Mouse (Mus musculus) cerebellum, adult 2 months (tissue): ENCODE data around the gene Micall1. TPM values are rescaled to one million over a fixed set of nuclear protein-coding genes. Genes with fewer than 3 reads are reported as not detected.
A peak's percentile ranks its signal among the peaks of the same experiment; 100 is the strongest.

Experiments
- DNase-seq, 2 experiments: peaks; one replicate each; pipeline ENCODE4 v3.0.0; 2021
- H3K27ac ChIP-seq: fragments of 200-500 bp; 2 replicates; pipeline ENCODE4 v1.5.1; 2012; ENCODE audit warnings: low read length, control low read depth, inconsistent platforms; ENCODE audit not compliant: insufficient read depth
- H3K27me3 ChIP-seq: fragments of 200-500 bp; 2 replicates; pipeline ENCODE4 v1.6.1; 2012; ENCODE audit warnings: inconsistent platforms, mild to moderate bottlenecking, low read length, moderate library complexity; ENCODE audit not compliant: control insufficient read depth, insufficient read depth
- H3K4me1 ChIP-seq: fragments of 200-500 bp; 2 replicates; pipeline ENCODE4 v1.6.1; 2011; ENCODE audit warnings: low read length; ENCODE audit not compliant: control insufficient read depth, insufficient read depth
- H3K4me3 ChIP-seq: fragments of 200-500 bp; replicated peaks from 2 replicates; pipeline ENCODE3; 2011; ENCODE audit warnings: mild to moderate bottlenecking, low read depth, low read length, control low read depth; ENCODE audit not compliant: insufficient read depth
- CTCF ChIP-seq: fragments of 200-500 bp; IDR thresholded peaks from 2 replicates; pipeline ENCODE4 v1.5.1; 2011; ENCODE audit warnings: low read depth, mild to moderate bottlenecking, control low read depth, low read length, moderate library complexity, borderline replicate concordance; ENCODE audit not compliant: insufficient read depth
- POLR2A ChIP-seq: fragments of 200-500 bp; IDR thresholded peaks from 2 replicates; pipeline ENCODE4 v1.6.1; 2011; ENCODE audit warnings: low read length, control low read depth, borderline replicate concordance; ENCODE audit not compliant: insufficient read depth
- WGBS: fragments of 180-500 bp; shearing (Covaris S2); methylation state at CpG from one replicate; pipeline ENCODE4 v1.1.7; 2018; 5-methylcytosine and 5-hydroxymethylcytosine counted together
- polyA plus RNA-seq: library from polyadenylated mRNA; depleted of rRNA; stranded (reverse); fragments of >200 nt; gene quantifications from 2 replicates; pipeline ENCODE4 v1.2.3, GENCODE M21; 2012

Micall1 gene
- polyA plus RNA-seq, 1 experiment: 37.0 TPM

DNA sequence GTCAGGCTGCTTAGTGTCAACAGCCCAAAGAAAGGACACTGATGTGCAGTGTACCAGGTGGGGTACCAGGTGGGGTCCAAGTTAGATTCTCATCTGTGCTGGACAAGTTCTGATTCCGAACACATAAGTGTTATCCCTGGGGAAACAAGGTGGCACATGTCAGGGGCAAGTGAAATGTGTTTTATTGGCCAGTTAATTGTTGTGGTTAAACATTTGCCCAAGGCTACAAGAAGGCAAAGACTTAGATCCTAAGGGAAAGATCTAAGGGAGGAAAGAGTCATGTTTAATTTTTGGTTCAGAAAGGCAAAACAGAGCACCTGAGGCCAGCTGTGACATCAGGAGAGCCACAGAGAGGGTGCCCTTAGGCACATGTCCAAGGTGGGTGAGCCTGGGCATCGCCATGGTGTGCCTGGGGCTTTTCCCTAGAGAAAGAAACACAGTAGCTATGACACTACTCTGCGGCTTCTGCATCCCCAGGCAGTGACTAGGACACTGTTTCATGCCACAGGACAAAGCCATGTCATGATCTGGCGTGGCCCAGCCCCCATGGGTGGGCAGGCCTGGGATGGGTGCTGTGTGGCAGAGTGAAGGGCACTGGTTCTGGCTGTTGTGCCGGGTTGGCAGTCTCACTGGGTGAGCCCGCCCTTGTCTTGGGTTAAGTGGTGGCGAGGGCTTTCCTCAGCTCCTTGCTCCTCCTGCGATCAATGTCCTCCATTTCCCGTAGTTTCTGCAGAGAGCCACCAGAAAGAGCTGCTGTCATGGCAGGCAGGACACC is 26.0 kb downstream of the Micall1 start:
- WGBS: 78% methylated on average over 9 of the region's 9 CpGs
- TF ChIP-seq POLR2A (no peak), CTCF (no peak)
- Histone ChIP-seq H3K4me3 (no peak overlapping the region), H3K27ac (no peak overlapping the region), H3K4me1 (peaks cover 21% of the 10 kb centered on the region), H3K27me3 (no peaks in the 10 kb centered on the region)
- DNase-seq: no peak

DNA sequence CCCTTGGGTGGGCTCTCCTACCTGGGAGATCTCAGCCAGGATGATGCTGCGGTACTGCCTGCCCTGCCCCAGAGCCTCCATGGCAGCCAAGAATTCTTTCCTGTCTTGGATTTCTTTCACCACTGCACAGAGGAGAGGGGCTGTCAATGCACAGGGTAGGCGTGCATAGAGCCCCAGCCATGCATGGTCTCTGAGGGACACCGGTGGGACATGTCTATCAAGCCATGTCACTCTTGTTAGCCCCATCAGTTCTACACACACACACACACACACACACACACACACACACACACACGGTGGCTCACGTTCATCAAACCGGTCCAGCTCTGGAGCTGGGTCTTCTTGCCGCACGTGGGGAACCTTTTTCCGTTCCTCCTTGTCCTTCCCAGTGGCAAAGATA is 26.6 kb downstream of the Micall1 start:
- Histone ChIP-seq H3K27ac (no peak overlapping the region), H3K4me3 (no peak overlapping the region), H3K4me1 (peaks cover 21% of the 10 kb centered on the region), H3K27me3 (no peaks in the 10 kb centered on the region)
- DNase-seq: no peak
- 67% methylated on average over 9 of the region's 9 CpGs for WGBS
- TF ChIP-seq POLR2A: no peak
- TF ChIP-seq CTCF: no peak

DNA sequence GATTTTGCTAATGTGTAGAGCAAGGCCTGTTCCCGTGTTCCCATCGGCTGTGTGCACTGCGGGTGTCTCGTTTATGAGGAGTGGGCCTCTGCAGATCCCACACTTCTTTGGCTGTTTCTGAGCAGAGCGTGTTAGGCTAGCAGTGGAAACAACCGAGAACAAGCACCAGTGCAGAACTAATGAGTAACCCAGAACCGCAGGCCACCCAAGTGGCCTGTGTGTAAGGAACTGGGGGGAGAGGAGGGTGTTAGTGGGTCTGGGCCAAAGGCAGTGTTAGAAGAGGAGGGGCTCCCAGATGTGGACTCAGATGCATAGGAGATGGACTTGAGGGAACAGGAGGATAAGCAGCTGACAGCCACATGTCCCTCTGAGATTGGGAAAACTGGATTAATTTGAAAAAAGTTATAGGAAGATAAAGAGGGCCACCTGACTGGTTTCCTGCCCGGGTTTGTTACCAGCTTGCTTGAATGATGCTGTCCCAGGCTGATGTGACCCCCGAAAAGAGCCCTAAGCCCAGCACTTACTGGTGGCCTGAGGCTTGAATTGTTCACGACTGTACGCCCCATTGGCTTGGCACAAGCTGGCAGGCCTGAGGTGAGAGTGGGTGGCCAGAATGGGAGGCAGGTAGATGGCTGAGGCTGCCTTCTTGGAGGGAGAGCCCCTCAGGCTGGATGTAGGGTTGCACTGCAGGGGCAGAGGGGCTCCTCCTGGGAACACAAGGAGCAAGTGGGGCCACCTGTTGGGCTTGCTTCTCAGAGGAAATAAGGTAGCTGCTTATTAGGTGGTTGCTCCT is 27.3 kb downstream of the Micall1 start:
- TF ChIP-seq CTCF (no peak), POLR2A (no peak)
- WGBS: 33% methylated on average over 11 of the region's 11 CpGs
- DNase-seq: no peak

DNA sequence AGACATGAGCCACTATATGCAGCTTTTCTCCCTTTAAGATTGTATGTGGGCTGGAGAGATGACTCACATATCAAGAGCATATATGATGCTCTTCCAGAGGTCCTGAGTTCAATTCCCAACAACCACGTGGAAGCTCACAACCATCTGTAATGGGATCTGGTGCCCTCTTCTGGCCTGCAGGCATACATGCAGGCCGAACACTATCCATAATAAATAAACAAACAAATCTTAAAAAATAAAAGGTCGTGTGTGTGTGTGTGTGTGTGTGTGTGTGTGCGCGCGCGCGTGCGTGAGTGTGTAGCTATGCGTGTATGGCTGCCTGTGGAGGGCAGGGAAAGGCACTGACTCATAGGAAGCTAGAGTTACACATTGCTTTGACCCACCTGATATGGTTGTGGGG is 30.9 kb downstream of the Micall1 start:
- 56% methylated on average over 10 of the region's 10 CpGs for whole genome bisulfite sequencing
- DNase-seq: no peak
- Histone ChIP-seq H3K27ac (no peak overlapping the region), H3K4me1 (no peaks in the 10 kb centered on the region), H3K4me3 (no peak overlapping the region), H3K27me3 (no peaks in the 10 kb centered on the region)
- TF ChIP-seq CTCF: peak; percentile 42; the same call in 1 of the 2 replicates
- no peak for TF ChIP-seq POLR2A

More for the DNA sequence above, 27.3 kb downstream of the Micall1 start:
- H3K27me3 ChIP-seq: no peaks in the 10 kb centered on the region
- no peak overlapping the region for H3K27ac ChIP-seq
- peaks cover 16% of the 10 kb centered on the region for H3K4me1 ChIP-seq
- H3K4me3 ChIP-seq: no peak overlapping the region

DNA sequence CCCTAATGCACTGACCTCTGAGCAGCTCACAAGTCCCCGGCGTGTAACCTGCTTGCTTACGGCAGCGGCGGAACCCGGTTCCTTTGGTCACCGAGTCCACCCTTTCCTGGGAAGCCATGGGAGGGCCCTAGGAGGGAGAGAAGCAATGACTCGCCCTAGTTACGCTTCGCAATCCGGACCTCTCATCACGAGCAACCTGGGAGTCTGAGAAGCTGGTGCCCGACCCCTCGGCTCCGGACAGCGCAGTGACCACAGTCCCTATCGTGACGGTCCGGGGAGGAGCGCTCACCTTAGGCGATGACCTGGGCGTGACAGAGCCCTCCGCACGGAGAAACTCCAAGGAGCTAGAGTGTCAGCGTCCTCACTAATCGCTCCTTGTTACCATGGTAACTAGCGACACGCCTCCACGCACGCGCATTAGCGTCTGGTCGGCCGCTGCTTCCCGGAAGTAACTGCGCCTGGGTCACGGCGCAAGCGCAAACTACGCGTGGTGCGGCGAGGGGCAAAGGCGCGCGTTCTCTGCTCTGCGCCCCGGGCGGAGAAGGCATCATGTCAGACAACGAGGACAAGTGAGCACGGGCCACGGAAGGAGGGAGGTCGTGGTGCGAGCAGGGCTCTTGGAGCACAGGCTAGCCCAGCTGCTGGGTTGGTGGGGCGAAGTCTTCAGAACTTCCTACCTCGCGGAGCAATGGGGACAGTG is 32.3 kb downstream of the Micall1 start, which contains the start of the genes Polr2f and 1700088E04Rik:
TSS of gene Polr2f (plus strand) at position 144 of the 700 bp plus-strand sequence.
TSS of gene 1700088E04Rik (minus strand) at position 388 of the 700 bp plus-strand sequence.
- DNase-seq: peak; percentile 93 to 96
- TF ChIP-seq POLR2A: peak; percentile 99
- TF ChIP-seq CTCF: no peak
- no peaks in the 10 kb centered on the region for H3K27me3 ChIP-seq
- no peak within 1 kb of the TSS for H3K27ac ChIP-seq
- under 1% methylated on average over 57 of the region's 57 CpGs for WGBS
- no peaks in the 10 kb centered on the region for H3K4me1 ChIP-seq
- peak within 1 kb of the TSS; percentile 92 for H3K4me3 ChIP-seq

DNA sequence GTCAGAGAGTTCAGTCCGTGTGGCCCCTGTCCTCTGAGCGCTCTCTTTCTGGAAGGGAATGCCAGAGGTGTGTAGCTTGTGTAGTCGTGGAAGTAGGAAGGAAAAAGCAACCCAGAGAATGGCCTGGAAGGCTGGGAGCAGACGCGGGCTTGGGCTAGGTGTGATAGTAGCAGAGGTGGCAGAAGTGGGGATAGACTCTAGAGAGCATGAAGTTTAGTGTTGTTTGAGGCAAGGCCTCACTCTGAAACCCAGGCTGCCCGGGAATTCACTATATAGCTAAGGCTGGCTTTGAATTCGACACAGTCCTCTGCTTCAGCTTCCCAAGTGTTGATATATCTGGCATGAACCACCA is 32.8 kb downstream of the Micall1 start:
- Histone ChIP-seq H3K27me3 (no peaks in the 10 kb centered on the region), H3K27ac (no peak overlapping the region), H3K4me1 (no peaks in the 10 kb centered on the region), H3K4me3 (peak overlapping the region; percentile 92)
- under 1% methylated on average over 7 of the region's 7 CpGs for WGBS
- DNase-seq: no peak
- TF ChIP-seq CTCF (no peak), POLR2A (no peak)

DNA sequence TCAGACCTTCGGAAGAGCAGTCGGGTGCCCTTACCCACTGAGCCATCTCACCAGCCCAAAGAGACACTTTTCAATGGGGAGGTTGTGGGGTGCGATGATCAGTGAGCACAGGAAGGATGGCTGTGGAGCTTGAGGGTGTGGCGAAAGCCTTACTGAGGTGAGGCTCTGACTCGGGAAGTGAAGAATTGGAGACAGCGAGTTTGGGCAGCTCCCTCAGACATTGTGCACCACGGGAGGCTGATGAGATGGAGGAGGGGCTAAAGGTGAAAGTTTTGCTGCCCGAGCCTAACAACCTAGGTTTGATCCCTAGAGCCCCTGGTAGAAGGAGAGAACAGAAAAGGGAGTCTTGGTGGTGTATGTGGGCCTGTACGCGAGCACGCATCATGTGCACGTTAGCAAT is 34.6 kb downstream of the Micall1 start:
- TF ChIP-seq POLR2A (no peak), CTCF (no peak)
- WGBS: 78% methylated on average over 12 of the region's 12 CpGs
- DNase-seq: no peak

More for the DNA sequence above, 34.6 kb downstream of the Micall1 start:
- Histone ChIP-seq H3K4me3 (no peak overlapping the region), H3K27me3 (no peaks in the 10 kb centered on the region), H3K4me1 (no peaks in the 10 kb centered on the region), H3K27ac (no peak overlapping the region)
